Mouse (Mus musculus): ENCODE measurements around the gene Hexa. TPM values are rescaled to one million over a fixed set of nuclear protein-coding genes. Genes with fewer than 3 reads are reported as not detected.

The Hexa gene
- polyA plus RNA-seq, 1 experiment from 2014 or later = 135 TPM

DNA sequence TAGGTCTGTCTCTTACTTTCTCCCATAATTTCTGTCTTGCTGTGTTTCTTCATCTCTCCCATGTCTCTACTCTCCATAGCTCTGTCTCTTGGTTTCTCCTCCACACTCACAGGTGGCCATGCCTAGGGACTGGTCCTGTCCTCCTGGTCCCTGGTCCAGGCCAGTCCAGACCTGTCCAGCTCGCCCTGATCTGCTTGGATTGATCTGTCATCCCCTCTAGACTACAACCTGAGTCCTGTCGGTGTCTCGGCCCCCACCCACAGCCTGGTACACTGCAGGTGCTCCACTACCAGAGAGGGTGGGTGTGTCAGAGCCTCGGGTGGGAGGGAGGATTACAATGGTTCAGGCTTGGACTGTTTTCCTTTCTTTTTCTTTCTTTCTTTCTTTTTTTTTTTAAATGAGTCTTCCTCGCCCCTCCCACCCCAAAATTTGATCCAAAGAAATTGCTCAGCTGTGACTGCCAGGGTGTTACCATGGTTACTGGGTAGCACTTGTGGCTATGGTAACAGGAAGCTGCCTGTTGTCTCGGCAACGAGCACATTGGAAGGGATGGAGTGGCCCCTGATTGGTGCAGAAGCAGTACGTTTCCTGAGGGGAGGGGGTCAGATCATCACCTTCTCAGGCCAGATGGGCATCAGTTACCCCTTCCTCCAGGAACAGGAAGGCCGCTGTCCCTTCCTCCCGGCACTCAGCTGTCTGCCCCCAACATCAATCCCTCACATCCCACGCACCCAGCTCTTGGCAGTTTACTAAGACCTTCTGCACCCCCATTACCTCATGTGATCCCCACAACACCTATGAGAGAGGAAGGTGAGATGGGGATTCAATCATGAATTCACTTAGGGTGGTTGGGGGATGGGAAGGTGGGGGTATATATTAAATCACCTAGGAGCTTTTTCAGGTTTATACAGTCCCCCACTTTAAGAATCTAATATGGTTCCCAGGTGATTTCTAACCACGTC, 49.7 kb downstream of the Hexa start:
- DNase-seq (ENCODE audit: low read depth, low spot score) (no peak), ATAC-seq (no peak)
- in situ Hi-C loops (cut with MboI; ENCODE audit: low pct_unique_long_range_greater_than_20kb) = no loop called here
- CTCF ChIA-PET = interaction anchor here (1.8 kb wide), 1 partner anchor 16 kb away, joined by 5 read pairs; no protein-coding TSS in a partner anchor
- peaks cover 46% of the 10 kb centered on the region for H3K27me3 ChIP-seq
- TF ChIP-seq CTCF (IDR thresholded peaks at IDR 0.05) = no peak
- POLR2A ChIA-PET = no interaction called here

DNA sequence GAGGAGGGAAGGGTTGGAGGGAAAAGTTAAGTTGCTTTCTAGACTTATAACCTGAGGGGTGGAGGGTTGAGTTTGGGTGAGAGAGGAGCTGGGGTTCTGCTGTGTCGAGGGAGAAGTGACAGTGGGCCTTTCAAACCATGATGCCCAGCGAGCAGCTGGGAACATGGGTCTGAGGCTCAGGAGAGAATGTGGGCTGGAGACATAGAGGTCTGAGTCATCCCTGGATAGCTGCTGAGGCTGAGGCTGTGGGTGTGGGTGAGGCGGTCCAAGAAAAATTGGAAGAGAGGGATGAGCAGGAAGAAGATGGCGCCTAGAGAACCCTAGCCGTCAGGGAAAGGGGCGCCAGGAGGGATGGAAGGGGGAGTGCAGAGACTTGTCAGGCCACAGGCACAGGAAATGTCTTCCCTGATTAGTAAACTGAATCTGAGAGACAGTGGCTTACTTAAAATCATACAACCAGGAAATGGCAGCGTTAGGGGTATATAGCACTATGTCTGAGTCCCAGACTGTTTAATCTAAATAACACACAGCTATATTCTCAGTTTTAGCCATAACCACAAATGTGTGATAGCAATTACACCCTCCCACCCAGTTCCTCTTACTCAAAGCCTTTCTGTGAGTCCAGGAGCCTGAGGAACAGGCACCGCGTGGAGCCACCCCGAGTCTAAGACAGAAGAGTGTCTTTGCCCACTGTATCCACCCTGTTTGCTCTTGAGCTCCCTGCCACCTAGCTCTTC, 50.5 kb downstream of the Hexa start:
- CTCF ChIA-PET = interaction anchor here (0.7 to 0.9 kb wide), 2 partner anchors 67 to 273 kb away, joined by 3 read pairs; partner anchors contain the start of gene Pkm
- TF ChIP-seq CTCF (IDR thresholded peaks at IDR 0.05) = no peak
- H3K27me3 ChIP-seq = peaks cover 45% of the 10 kb centered on the region
- no peak for ATAC-seq
- in situ Hi-C loops (cut with MboI; ENCODE audit: low pct_unique_long_range_greater_than_20kb) = no loop called here
- POLR2A ChIA-PET = no interaction called here
- DNase-seq (ENCODE audit: low read depth, low spot score) = no peak

DNA sequence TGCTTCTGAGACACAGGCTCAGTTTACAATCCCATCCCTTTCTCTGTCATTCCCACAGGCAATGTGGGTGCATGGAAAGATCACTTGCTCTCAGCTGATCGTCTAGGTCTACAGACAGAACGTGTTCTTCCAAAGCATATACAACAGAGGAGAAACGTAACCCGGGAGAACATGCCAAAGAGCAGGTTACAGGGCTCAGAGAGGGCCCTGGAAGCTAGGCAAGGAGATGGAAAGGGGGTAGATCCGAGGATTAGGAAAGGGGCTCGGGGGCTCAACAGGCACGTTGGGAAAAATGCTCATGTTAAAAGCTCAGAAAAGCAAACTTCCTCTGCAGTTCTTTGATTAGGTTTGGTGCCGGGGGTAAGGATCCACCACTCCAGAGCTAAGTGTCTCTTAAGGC, 62.3 kb downstream of the Hexa start:
- in situ Hi-C loops (cut with MboI; ENCODE audit: low pct_unique_long_range_greater_than_20kb) = no loop called here
- ATAC-seq = no peak
- POLR2A ChIA-PET = no interaction called here
- H3K27me3 ChIP-seq = peaks cover 52% of the 10 kb centered on the region
- DNase-seq (ENCODE audit: low read depth, low spot score) = no peak
- CTCF ChIA-PET = interaction anchor here (1.3 to 1.5 kb wide), 3 partner anchors 9 to 17 kb away, joined by 3 to 6 read pairs (median 3); no protein-coding TSS in a partner anchor
- TF ChIP-seq CTCF (IDR thresholded peaks at IDR 0.05) = no peak

GRCm38 (mm10) chr9:59605967-59606366, 66.6 kb downstream of the Hexa start:
- ATAC-seq (no peak), DNase-seq (ENCODE audit: low read depth, low spot score) (no peak)
- peaks cover 54% of the 10 kb centered on the region for H3K27me3 ChIP-seq
- CTCF ChIA-PET = interaction anchor here (1.3 to 2.1 kb wide), 4 partner anchors 11 to 53 kb away, joined by 3 to 6 read pairs (median 4); partner anchors contain the start of gene Parp6
- in situ Hi-C loops (cut with MboI; ENCODE audit: low pct_unique_long_range_greater_than_20kb) = no loop called here
- TF ChIP-seq CTCF (IDR thresholded peaks at IDR 0.05) = no peak
- POLR2A ChIA-PET = interaction anchor here (0.6 kb wide), 1 partner anchor 88 kb away, joined by 3 read pairs; no protein-coding TSS in a partner anchor

- peaks cover 34% of the 10 kb centered on the region for H3K27me3 ChIP-seq
- no peak for TF ChIP-seq CTCF (IDR thresholded peaks at IDR 0.05)
- ChIA-PET POLR2A (interaction anchor here (0.7 kb wide), 1 partner anchor 29 kb away, joined by 3 read pairs; no protein-coding TSS in a partner anchor), CTCF (no interaction called here)
- ATAC-seq (no peak), DNase-seq (ENCODE audit: low read depth, low spot score) (no peak)
- in situ Hi-C loops (cut with MboI; ENCODE audit: low pct_unique_long_range_greater_than_20kb) = no loop called here
Measured at GRCm38 (mm10) chr9:59610950-59611349, 71.6 kb downstream of the Hexa start.

Other genes starting within 250 kb of the Hexa start
- gene Adpgk, start 248.0 kb upstream of the Hexa start, polyA plus RNA-seq (2021) = 32.6 TPM
- gene Bbs4, start 186.0 kb upstream of the Hexa start, polyA plus RNA-seq (2021) = 11.2 TPM
- gene Arih1, start 52.9 kb upstream of the Hexa start, polyA plus RNA-seq (2021) = 74.4 TPM
- gene Tmem202, start 307 bp downstream of the Hexa start, polyA plus RNA-seq (2021) = 0.95 TPM
- gene Celf6, start 38.4 kb downstream of the Hexa start, polyA plus RNA-seq (2021) = not detected
- 25.2 TPM for gene Parp6, start 77.7 kb downstream of the Hexa start, polyA plus RNA-seq (2021)
- gene Pkm, start 116.8 kb downstream of the Hexa start, polyA plus RNA-seq (2021) = 2,279 TPM
- gene Gramd2, start 140.6 kb downstream of the Hexa start, polyA plus RNA-seq (2021) = 3.5 TPM
- 11.5 TPM for gene Senp8, start 211.2 kb downstream of the Hexa start, polyA plus RNA-seq (2021)
- gene Myo9a, start 211.4 kb downstream of the Hexa start, polyA plus RNA-seq (2021) = 38.7 TPM